Mouse (Mus musculus) left cerebral cortex, postnatal 10 days (tissue): ENCODE results near the gene Gm49384. TPM values are rescaled to one million over a fixed set of nuclear protein-coding genes. Genes with fewer than 3 reads are reported as not detected.
A peak's percentile ranks its signal among the peaks of the same experiment; 100 is the strongest.
"Not testable (repeated sequence)": the region's sequence is repeated elsewhere in the genome, so short reads cannot be mapped to it uniquely, and the experiment has no call there.

Experiments
- DNase-seq, 2 experiments: peaks; one replicate each; pipeline ENCODE4 v3.0.0; 2021 to 2022; ENCODE audit warnings: low spot score in 2 of 2, mixed read lengths in 1 of 2; ENCODE audit errors: extremely low spot score in 1 of 2
- intact Hi-C: fragments of 180-260 bp; cut with DNase I; formaldehyde crosslinking; loops from one replicate; pipeline ENCODE4 v1.15.1; 2025
- total RNA-seq, 2 experiments: library from RNA; stranded (reverse); gene quantifications; 2 replicates each; pipeline ENCODE4 v1.2.3; 2021

Gene Gm49384
- total RNA-seq, 2 experiments from 2014 or later, result 3.0 to 4.9 TPM

GRCm38 (mm10) chr12:69183583-69184308 is 20.3 kb downstream of the Gm49384 start, which contains the start of the genes Rpl36al and Mgat2:
Gene Rpl36al, minus strand, starts transcription at chr12:69184083.
Gene Mgat2, plus strand, starts transcription at chr12:69184157.
- intact Hi-C loops, result no loop called here

GRCm38 (mm10) chr12:69181800-69182199 is 22.3 kb downstream of the Gm49384 start:
- DNase-seq, result no peak
- intact Hi-C loops, result no loop called here

More at GRCm38 (mm10) chr12:69183583-69184308, 20.3 kb downstream of the Gm49384 start, which contains the start of the genes Rpl36al and Mgat2:
- peak; percentile 98 to 99 for DNase-seq

- intact Hi-C loops, result no loop called here
- DNase-seq, result no peak
These were observed 24.7 kb downstream of the Gm49384 start for GRCm38 (mm10) chr12:69179371-69179770.

- intact Hi-C loops, result no loop called here
- DNase-seq, result no peak
These were observed 26.5 kb downstream of the Gm49384 start for GRCm38 (mm10) chr12:69177526-69177925.

- intact Hi-C loops, result no loop called here
- DNase-seq, result no peak
These were observed 28.1 kb downstream of the Gm49384 start for GRCm38 (mm10) chr12:69175975-69176374.

- intact Hi-C loops, result no loop called here
- no peak for DNase-seq
These were observed 32.8 kb downstream of the Gm49384 start for GRCm38 (mm10) chr12:69171307-69171706.

- DNase-seq, result peak; percentile 70 to 85
- intact Hi-C loops, result no loop called here
These were observed 35.5 kb downstream of the Gm49384 start, which contains the start of gene Lrr1 for GRCm38 (mm10) chr12:69168461-69169106. Gene Lrr1, plus strand, starts transcription at chr12:69168814.

GRCm38 (mm10) chr12:69167656-69168460 is 36.2 kb downstream of the Gm49384 start:
- no peak for DNase-seq
- intact Hi-C loops, result no loop called here

- intact Hi-C loops, DNase-seq: not testable (repeated sequence)
These were observed 37.0 kb downstream of the Gm49384 start for GRCm38 (mm10) chr12:69166861-69167581.

GRCm38 (mm10) chr12:69164904-69165303 is 39.2 kb downstream of the Gm49384 start:
- no peak for DNase-seq
- intact Hi-C loops, result no loop called here

- DNase-seq, intact Hi-C loops: not testable (repeated sequence)
These were observed 40.5 kb downstream of the Gm49384 start for GRCm38 (mm10) chr12:69163586-69163985.

- DNase-seq, intact Hi-C loops: not testable (repeated sequence)
These were observed 43.4 kb downstream of the Gm49384 start for GRCm38 (mm10) chr12:69160677-69161076.

- peak in 1 of 2 experiments; percentile 49 for DNase-seq
- intact Hi-C loops, result no loop called here
These were observed 44.5 kb downstream of the Gm49384 start for GRCm38 (mm10) chr12:69159578-69159940.

- intact Hi-C loops, result not testable (repeated sequence)
- DNase-seq, result peak; percentile 97
These were observed 45.1 kb downstream of the Gm49384 start, which contains the start of gene Rps29 for GRCm38 (mm10) chr12:69158765-69159577. Gene Rps29, minus strand, starts transcription at chr12:69159186.

- no peak for DNase-seq
- intact Hi-C loops, result no loop called here
These were observed 45.7 kb downstream of the Gm49384 start for GRCm38 (mm10) chr12:69158366-69158764.

GRCm38 (mm10) chr12:69157107-69157506 is 47.0 kb downstream of the Gm49384 start:
- intact Hi-C loops, result no loop called here
- no peak for DNase-seq

- intact Hi-C loops, result no loop called here
- no peak for DNase-seq
These were observed 47.6 kb downstream of the Gm49384 start for GRCm38 (mm10) chr12:69156436-69156835.

GRCm38 (mm10) chr12:69155923-69156322 is 48.1 kb downstream of the Gm49384 start:
- intact Hi-C loops, result no loop called here
- DNase-seq, result no peak
